Mouse (Mus musculus): ENCODE results near the gene Papolb. TPM values are rescaled to one million over a fixed set of nuclear protein-coding genes. Genes with fewer than 3 reads are reported as not detected.

Gene Papolb
- 0.15 and 0.27 TPM in 2 replicates for polyA plus RNA-seq (2016; fragmentation: Nextera tagmentation; extraction: Ambion mirVana)

GRCm38 (mm10) chr5:142529915-142530314, at the start of gene Papolb:
Papolb (minus strand) TSS chr5:142530076.
- peak; percentile 14 for DNase-seq (ENCODE audit: low spot score)
- 38% methylated on average over 41 of the region's 41 CpGs for whole genome bisulfite sequencing
- peaks cover 11% of the 10 kb centered on the region; the same call in 1 of the 2 replicates for H3K4me1 ChIP-seq (replicated peaks)
- H3K4me3 ChIP-seq: peak within 1 kb of the TSS; percentile 30
- H3K27ac ChIP-seq: peak within 1 kb of the TSS; percentile 13; the same call in 1 of the 2 replicates
- H3K9me3 ChIP-seq: 0 out of 2 replicates have a peak, but pooled peaks cover 3% of the 10 kb centered on the region
- no peaks in the 10 kb centered on the region for H3K36me3 ChIP-seq
- peaks cover 35% of the 10 kb centered on the region for H3K27me3 ChIP-seq (ENCODE audit: insufficient read depth, poor library complexity, severe bottlenecking)

GRCm38 (mm10) chr5:142578192-142578591, 48.3 kb upstream of the Papolb start:
- no peak overlapping the region for H3K27ac ChIP-seq
- H3K9me3 ChIP-seq: peaks cover 4% of the 10 kb centered on the region; the same call in 1 of the 2 replicates
- no peaks in the 10 kb centered on the region for H3K4me1 ChIP-seq (replicated peaks)
- no peak overlapping the region for H3K4me3 ChIP-seq
- DNase-seq (ENCODE audit: low spot score): no peak
- whole genome bisulfite sequencing: 85% methylated on average over 10 of the region's 10 CpGs
- H3K27me3 ChIP-seq (ENCODE audit: insufficient read depth, poor library complexity, severe bottlenecking): no peaks in the 10 kb centered on the region; the same call in 1 of the 2 replicates
- no peaks in the 10 kb centered on the region for H3K36me3 ChIP-seq

GRCm38 (mm10) chr5:142576832-142577231, 47.0 kb upstream of the Papolb start:
- Histone ChIP-seq H3K9me3 (peaks cover 7% of the 10 kb centered on the region), H3K4me1 (replicated peaks) (no peaks in the 10 kb centered on the region), H3K27ac (no peak overlapping the region), H3K4me3 (no peak overlapping the region), H3K27me3 (ENCODE audit: insufficient read depth, poor library complexity, severe bottlenecking) (no peaks in the 10 kb centered on the region; the same call in 1 of the 2 replicates), H3K36me3 (no peaks in the 10 kb centered on the region)
- no peak for DNase-seq (ENCODE audit: low spot score)
- WGBS: 89% methylated on average over 7 of the region's 7 CpGs

- H3K9me3 ChIP-seq: peaks cover 7% of the 10 kb centered on the region
- DNase-seq (ENCODE audit: low spot score): no peak
- H3K27ac ChIP-seq: no peak overlapping the region
- 81% methylated on average over 8 of the region's 8 CpGs for WGBS
- no peaks in the 10 kb centered on the region for H3K27me3 ChIP-seq (ENCODE audit: insufficient read depth, poor library complexity, severe bottlenecking)
- H3K36me3 ChIP-seq: no peaks in the 10 kb centered on the region
- no peak overlapping the region for H3K4me3 ChIP-seq
- H3K4me1 ChIP-seq (replicated peaks): no peaks in the 10 kb centered on the region
These were observed 44.6 kb upstream of the Papolb start for GRCm38 (mm10) chr5:142574323-142575057.

GRCm38 (mm10) chr5:142564606-142565005, 34.7 kb upstream of the Papolb start:
- H3K27ac ChIP-seq: no peak overlapping the region
- H3K36me3 ChIP-seq: peaks cover 3% of the 10 kb centered on the region; the same call in 1 of the 2 replicates
- 89% methylated on average over 1 of the region's 1 CpGs for WGBS
- no peaks in the 10 kb centered on the region for H3K4me1 ChIP-seq (replicated peaks)
- no peaks in the 10 kb centered on the region for H3K27me3 ChIP-seq (ENCODE audit: insufficient read depth, poor library complexity, severe bottlenecking)
- H3K9me3 ChIP-seq: peaks cover 20% of the 10 kb centered on the region; the same call in 1 of the 2 replicates
- DNase-seq (ENCODE audit: low spot score): no peak
- H3K4me3 ChIP-seq: no peak overlapping the region

GRCm38 (mm10) chr5:142560261-142560660, 30.4 kb upstream of the Papolb start:
- H3K4me1 ChIP-seq (replicated peaks): no peaks in the 10 kb centered on the region
- H3K4me3 ChIP-seq: no peak overlapping the region
- no peak for DNase-seq (ENCODE audit: low spot score)
- no peaks in the 10 kb centered on the region for H3K36me3 ChIP-seq
- H3K27me3 ChIP-seq (ENCODE audit: insufficient read depth, poor library complexity, severe bottlenecking): no peaks in the 10 kb centered on the region
- 52% methylated on average over 7 of the region's 7 CpGs for WGBS
- H3K9me3 ChIP-seq: no peaks in the 10 kb centered on the region
- H3K27ac ChIP-seq: no peak overlapping the region

- WGBS: 33% methylated on average over 21 of the region's 21 CpGs
- H3K27ac ChIP-seq: no peak overlapping the region
- no peaks in the 10 kb centered on the region for H3K4me1 ChIP-seq (replicated peaks)
- H3K27me3 ChIP-seq (ENCODE audit: insufficient read depth, poor library complexity, severe bottlenecking): no peaks in the 10 kb centered on the region
- 0 out of 2 replicates have a peak overlapping the region, but pooled peaks have one; percentile 18 for H3K4me3 ChIP-seq
- H3K36me3 ChIP-seq: no peaks in the 10 kb centered on the region
- DNase-seq (ENCODE audit: low spot score): peak; percentile 81
- H3K9me3 ChIP-seq: no peaks in the 10 kb centered on the region
These were observed 27.7 kb upstream of the Papolb start for GRCm38 (mm10) chr5:142557397-142558067.

- Histone ChIP-seq H3K27me3 (ENCODE audit: insufficient read depth, poor library complexity, severe bottlenecking) (no peaks in the 10 kb centered on the region), H3K9me3 (no peaks in the 10 kb centered on the region), H3K4me1 (replicated peaks) (no peaks in the 10 kb centered on the region), H3K36me3 (no peaks in the 10 kb centered on the region), H3K4me3 (no peak overlapping the region), H3K27ac (no peak overlapping the region)
- WGBS: 95% methylated on average over 4 of the region's 4 CpGs
- DNase-seq (ENCODE audit: low spot score): no peak
These were observed 26.8 kb upstream of the Papolb start for GRCm38 (mm10) chr5:142556721-142557120.

GRCm38 (mm10) chr5:142555866-142556265, 26.0 kb upstream of the Papolb start:
- H3K27ac ChIP-seq: no peak overlapping the region
- no peaks in the 10 kb centered on the region for H3K27me3 ChIP-seq (ENCODE audit: insufficient read depth, poor library complexity, severe bottlenecking)
- no peaks in the 10 kb centered on the region for H3K9me3 ChIP-seq
- DNase-seq (ENCODE audit: low spot score): no peak
- no peaks in the 10 kb centered on the region for H3K36me3 ChIP-seq
- WGBS: 78% methylated on average over 5 of the region's 5 CpGs
- no peak overlapping the region for H3K4me3 ChIP-seq
- peaks cover 4% of the 10 kb centered on the region for H3K4me1 ChIP-seq (replicated peaks)

- Histone ChIP-seq H3K9me3 (no peaks in the 10 kb centered on the region), H3K27me3 (ENCODE audit: insufficient read depth, poor library complexity, severe bottlenecking) (peaks cover 26% of the 10 kb centered on the region; the same call in 1 of the 2 replicates), H3K4me1 (replicated peaks) (peaks cover 34% of the 10 kb centered on the region), H3K36me3 (no peaks in the 10 kb centered on the region), H3K27ac (peak within 1 kb of the TSS; percentile 87), H3K4me3 (peak within 1 kb of the TSS; percentile 76)
- WGBS: 2% methylated on average over 80 of the region's 80 CpGs
- peak; percentile 98 for DNase-seq (ENCODE audit: low spot score)
These were observed 21.1 kb upstream of the Papolb start, which contains the start of gene Radil for GRCm38 (mm10) chr5:142550706-142551652. Radil (minus strand) TSS chr5:142551098.

- H3K4me3 ChIP-seq: peak overlapping the region; percentile 76
- peak overlapping the region; percentile 87 for H3K27ac ChIP-seq
- peaks cover 37% of the 10 kb centered on the region for H3K4me1 ChIP-seq (replicated peaks)
- no peaks in the 10 kb centered on the region for H3K9me3 ChIP-seq
- H3K27me3 ChIP-seq (ENCODE audit: insufficient read depth, poor library complexity, severe bottlenecking): peaks cover 26% of the 10 kb centered on the region; the same call in 1 of the 2 replicates
- DNase-seq (ENCODE audit: low spot score): peak; percentile 63
- WGBS: under 1% methylated on average over 31 of the region's 31 CpGs
- no peaks in the 10 kb centered on the region for H3K36me3 ChIP-seq
These were observed 20.3 kb upstream of the Papolb start for GRCm38 (mm10) chr5:142549961-142550705.

Data from hindbrain, embryonic 10.5 days (tissue).